Mouse (Mus musculus): Measurements from ENCODE around the gene Asic2. TPM values are rescaled to one million over a fixed set of nuclear protein-coding genes. Genes with fewer than 3 reads are reported as not detected.
"Not testable (repeated sequence)": the region's sequence is repeated elsewhere in the genome, so short reads cannot be mapped to it uniquely, and the experiment has no call there.

The Asic2 gene
- polyA plus RNA-seq, 1 experiment from 2014 or later = not detected

DNA sequence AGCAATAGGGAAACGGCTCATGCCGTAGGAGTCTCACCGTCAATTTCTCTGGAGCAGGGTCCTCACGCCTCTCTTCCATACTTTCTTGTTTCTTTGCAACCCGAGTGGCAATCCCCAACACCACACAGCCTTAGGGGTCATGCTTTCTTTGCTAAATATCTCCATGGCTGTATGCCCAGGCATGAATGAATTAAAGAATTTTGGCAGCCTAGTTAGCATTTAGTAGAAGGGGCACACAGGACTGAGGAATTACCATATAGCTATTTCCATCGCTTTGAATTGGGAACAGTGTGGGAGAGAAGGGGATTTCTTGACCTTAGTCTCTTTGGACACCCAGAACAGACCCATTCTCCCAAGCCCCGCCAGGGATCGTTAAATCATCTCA, 597.8 kb downstream of the Asic2 start:
- Histone ChIP-seq H3K9ac (no peak overlapping the region), H3K4me3 (no peak overlapping the region), H3K27me3 (no peaks in the 10 kb centered on the region), H3K4me1 (replicated peaks) (no peaks in the 10 kb centered on the region), H3K27ac (no peak overlapping the region), H3K9me3 (replicated peaks) (no peaks in the 10 kb centered on the region), H3K4me2 (no peak overlapping the region), H3K36me3 (no peaks in the 10 kb centered on the region)
- no peak for ATAC-seq (replicated peaks; ENCODE audit: insufficient number of reproducible peaks, insufficient read depth, low FRiP score, low read depth)
- 63% methylated on average over 8 of the region's 8 CpGs for WGBS

DNA sequence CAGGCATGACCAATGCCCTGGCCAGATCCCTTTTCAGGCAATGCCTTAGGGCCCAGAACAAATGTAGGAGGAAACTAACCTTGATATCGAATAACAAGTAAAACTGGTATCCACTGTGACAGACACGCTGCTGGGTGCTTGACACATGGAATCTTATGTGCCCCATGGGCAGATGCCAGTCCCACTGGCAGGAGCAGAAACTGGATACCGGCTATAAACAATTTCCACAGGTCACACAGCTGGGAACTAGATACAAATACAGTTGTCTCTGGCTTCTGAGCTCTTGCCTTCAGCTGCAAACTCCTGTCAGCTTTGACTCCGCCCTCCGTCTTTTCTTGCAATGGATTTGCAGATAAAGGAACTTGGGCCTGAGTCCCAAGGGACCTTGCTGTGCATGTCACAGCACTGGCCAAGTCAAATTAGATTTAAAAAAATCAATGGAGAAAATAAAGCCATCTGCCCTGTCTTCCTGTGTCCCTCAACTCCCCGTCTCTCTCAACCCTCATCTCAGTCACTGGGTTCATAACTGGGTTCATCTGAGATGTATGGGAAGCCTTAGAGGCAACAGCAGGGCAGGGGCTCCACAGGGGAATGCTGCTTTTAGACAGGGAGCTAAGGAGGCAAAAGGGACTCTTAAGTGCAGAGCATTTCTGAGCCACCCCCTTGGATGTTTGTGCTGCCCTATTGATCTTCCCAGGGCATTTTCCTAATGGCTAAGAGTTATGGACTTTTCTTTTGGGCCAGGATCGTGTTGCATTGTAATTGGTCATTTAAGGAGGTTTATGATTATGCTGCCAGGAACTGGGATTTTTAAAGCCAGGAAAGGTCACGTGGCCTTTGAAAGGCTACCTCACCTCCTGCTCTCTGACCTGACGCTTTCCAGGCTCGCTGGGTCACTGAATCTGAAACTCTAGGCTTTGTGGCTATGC, 598.5 kb downstream of the Asic2 start:
- no peaks in the 10 kb centered on the region for H3K4me1 ChIP-seq (replicated peaks)
- no peaks in the 10 kb centered on the region for H3K9me3 ChIP-seq (replicated peaks)
- H3K9ac ChIP-seq = no peak overlapping the region
- no peaks in the 10 kb centered on the region for H3K27me3 ChIP-seq
- ATAC-seq (replicated peaks; ENCODE audit: insufficient number of reproducible peaks, insufficient read depth, low FRiP score, low read depth) = no peak
- WGBS = 57% methylated on average over 10 of the region's 10 CpGs
- no peak overlapping the region for H3K4me2 ChIP-seq
- no peak overlapping the region for H3K27ac ChIP-seq
- H3K36me3 ChIP-seq = no peaks in the 10 kb centered on the region
- no peak overlapping the region for H3K4me3 ChIP-seq

DNA sequence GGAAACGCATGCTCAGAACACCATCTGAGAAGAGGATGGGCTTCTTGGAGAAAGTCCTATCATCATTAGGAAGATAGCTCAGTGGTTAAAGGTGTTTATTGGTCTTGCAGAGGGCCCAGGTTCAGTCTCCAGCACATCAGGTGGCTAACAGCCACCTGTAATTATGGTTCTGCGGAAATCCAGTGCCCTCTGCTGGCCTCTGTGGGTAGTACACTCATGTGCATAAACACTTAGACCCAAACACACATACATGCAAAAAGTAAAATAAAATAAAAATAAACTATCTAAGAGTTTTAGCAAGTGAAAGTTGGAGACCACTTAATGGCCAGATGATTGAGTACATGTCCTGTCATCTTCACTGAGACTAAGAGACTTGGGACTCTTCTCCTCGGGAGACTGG, 603.8 kb downstream of the Asic2 start:
- no peaks in the 10 kb centered on the region for H3K9me3 ChIP-seq (replicated peaks)
- no peaks in the 10 kb centered on the region for H3K36me3 ChIP-seq
- WGBS = 86% methylated on average over 3 of the region's 3 CpGs
- no peak overlapping the region for H3K4me2 ChIP-seq
- no peaks in the 10 kb centered on the region for H3K27me3 ChIP-seq
- H3K27ac ChIP-seq = no peak overlapping the region
- H3K9ac ChIP-seq = no peak overlapping the region
- no peaks in the 10 kb centered on the region; the same call in 1 of the 2 replicates for H3K4me1 ChIP-seq (replicated peaks)
- no peak for ATAC-seq (replicated peaks; ENCODE audit: insufficient number of reproducible peaks, insufficient read depth, low FRiP score, low read depth)
- no peak overlapping the region for H3K4me3 ChIP-seq

DNA sequence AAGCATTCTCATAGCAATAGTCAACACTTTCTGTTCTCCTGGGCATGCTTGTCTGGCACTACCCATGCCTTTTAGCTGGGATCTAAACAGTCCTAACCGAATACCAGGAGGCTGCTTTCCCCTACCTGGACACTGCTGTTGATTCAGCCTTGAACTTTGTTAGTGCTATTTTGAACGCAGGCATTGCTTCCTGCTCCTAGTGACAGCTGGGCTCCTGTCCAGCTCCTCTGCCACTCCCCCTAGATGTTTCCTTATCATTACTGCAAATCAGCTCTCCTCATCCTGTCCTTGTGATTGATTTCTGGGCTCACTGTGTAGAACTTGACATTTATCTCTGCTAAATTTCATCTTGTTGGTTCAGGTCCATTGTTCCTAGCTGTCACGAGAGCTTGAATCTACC, 605.8 kb downstream of the Asic2 start:
- H3K27me3 ChIP-seq = no peaks in the 10 kb centered on the region
- no peaks in the 10 kb centered on the region; the same call in 1 of the 2 replicates for H3K4me1 ChIP-seq (replicated peaks)
- no peaks in the 10 kb centered on the region for H3K36me3 ChIP-seq
- no peak for ATAC-seq (replicated peaks; ENCODE audit: insufficient number of reproducible peaks, insufficient read depth, low FRiP score, low read depth)
- H3K27ac ChIP-seq = no peak overlapping the region
- no peak overlapping the region for H3K9ac ChIP-seq
- H3K9me3 ChIP-seq (replicated peaks) = no peaks in the 10 kb centered on the region
- H3K4me3 ChIP-seq = no peak overlapping the region
- 41% methylated on average over 3 of the region's 3 CpGs for WGBS
- H3K4me2 ChIP-seq = no peak overlapping the region

DNA sequence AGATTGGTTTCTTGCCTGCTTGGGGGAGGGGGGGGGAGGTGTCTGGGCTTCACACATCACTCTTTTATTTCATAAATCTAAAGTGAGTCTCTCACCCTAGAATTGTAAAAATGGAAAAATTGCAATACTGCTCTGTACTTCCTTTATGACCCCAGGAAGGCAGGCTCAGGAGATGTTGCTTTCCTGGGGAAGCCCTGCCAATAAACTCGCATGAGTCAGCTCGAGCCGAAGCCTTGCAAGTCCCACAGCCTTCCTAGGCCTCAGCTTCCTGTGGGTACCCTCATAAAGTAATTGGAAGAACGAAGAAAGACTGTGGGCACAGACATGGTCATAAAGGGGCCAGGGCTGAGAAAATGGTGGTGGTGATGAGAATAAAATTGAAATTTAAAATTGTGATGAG, 607.2 kb downstream of the Asic2 start:
- no peak for ATAC-seq (replicated peaks; ENCODE audit: insufficient number of reproducible peaks, insufficient read depth, low FRiP score, low read depth)
- no peaks in the 10 kb centered on the region for H3K27me3 ChIP-seq
- H3K27ac ChIP-seq = no peak overlapping the region
- no peaks in the 10 kb centered on the region; the same call in 1 of the 2 replicates for H3K4me1 ChIP-seq (replicated peaks)
- H3K9ac ChIP-seq = no peak overlapping the region
- no peak overlapping the region for H3K4me2 ChIP-seq
- H3K4me3 ChIP-seq = no peak overlapping the region
- H3K9me3 ChIP-seq (replicated peaks) = no peaks in the 10 kb centered on the region
- 55% methylated on average over 4 of the region's 4 CpGs for WGBS
- no peaks in the 10 kb centered on the region for H3K36me3 ChIP-seq

DNA sequence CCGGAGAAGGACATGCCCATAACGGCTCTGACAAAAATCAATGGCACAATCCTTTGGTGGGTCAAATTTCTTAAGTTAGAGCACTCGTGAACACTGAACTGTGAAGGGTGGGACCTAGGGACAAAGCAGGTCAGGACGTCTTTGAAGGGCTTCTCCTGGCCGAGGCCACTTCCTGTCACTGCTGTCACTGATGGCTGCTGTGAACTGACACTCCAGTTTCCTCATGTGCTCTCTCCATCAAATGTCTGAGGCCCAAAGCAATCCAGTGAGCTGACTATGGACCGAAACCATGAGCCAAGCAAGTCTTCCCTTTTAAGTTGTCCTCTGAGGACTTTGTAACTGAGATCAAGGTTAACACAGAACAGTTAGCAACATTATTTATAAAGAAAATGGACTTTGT, 617.8 kb downstream of the Asic2 start:
- H3K4me2 ChIP-seq; H3K4me3 ChIP-seq; H3K4me1 ChIP-seq (replicated peaks); H3K9me3 ChIP-seq (replicated peaks); H3K9ac ChIP-seq; ATAC-seq (replicated peaks; ENCODE audit: insufficient number of reproducible peaks, insufficient read depth, low FRiP score, low read depth); H3K36me3 ChIP-seq; H3K27me3 ChIP-seq; H3K27ac ChIP-seq: not testable (repeated sequence)
- 60% methylated on average over 6 of the region's 6 CpGs for WGBS

DNA sequence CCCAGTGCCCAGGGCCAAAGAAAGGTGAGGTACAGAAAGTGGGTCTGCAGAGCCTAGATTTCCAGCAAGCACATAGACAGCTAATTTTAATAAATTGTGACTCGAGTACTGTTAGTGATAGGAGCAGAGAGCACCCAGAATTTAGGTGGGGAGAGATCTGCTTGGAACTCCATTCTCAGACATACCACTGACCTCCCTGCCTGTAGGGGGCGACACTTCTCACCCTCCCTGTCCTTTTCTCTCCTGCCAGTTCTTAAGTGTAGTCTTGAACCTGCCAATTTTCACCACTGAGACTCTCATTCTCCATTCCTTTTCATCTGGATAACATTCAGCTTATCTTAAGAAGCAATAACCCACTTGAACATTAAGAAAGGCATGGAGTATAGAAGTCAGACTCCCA, 636.3 kb downstream of the Asic2 start:
- WGBS = 58% methylated on average over 2 of the region's 2 CpGs
- ATAC-seq (replicated peaks; ENCODE audit: insufficient number of reproducible peaks, insufficient read depth, low FRiP score, low read depth) = no peak
- Histone ChIP-seq H3K4me3 (no peak overlapping the region), H3K36me3 (no peaks in the 10 kb centered on the region), H3K27ac (no peak overlapping the region), H3K9me3 (replicated peaks) (no peaks in the 10 kb centered on the region), H3K4me2 (no peak overlapping the region), H3K27me3 (no peaks in the 10 kb centered on the region), H3K9ac (no peak overlapping the region), H3K4me1 (replicated peaks) (no peaks in the 10 kb centered on the region)

DNA sequence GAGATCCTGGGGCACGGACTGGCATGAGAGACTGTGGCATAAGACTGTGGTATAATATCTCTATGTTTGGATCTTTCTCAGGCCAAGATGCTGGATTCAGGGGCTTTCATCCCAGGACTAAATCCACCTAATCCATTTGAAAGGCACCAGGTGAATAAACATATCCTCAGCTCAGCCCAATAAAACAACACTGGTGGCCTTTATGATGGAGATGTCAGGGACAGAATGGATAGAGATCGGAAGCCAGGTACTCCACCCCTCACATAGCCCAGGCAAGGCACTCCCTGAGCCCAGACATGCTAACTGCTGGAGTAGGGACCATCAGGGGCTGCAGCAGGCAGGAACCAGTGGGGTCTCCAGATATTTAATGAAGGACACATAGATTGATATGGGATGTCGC, 637.3 kb downstream of the Asic2 start:
- H3K9ac ChIP-seq = no peak overlapping the region
- H3K4me2 ChIP-seq = no peak overlapping the region
- no peak overlapping the region for H3K4me3 ChIP-seq
- no peak overlapping the region for H3K27ac ChIP-seq
- no peaks in the 10 kb centered on the region for H3K4me1 ChIP-seq (replicated peaks)
- H3K9me3 ChIP-seq (replicated peaks) = no peaks in the 10 kb centered on the region
- H3K36me3 ChIP-seq = no peaks in the 10 kb centered on the region
- no peak for ATAC-seq (replicated peaks; ENCODE audit: insufficient number of reproducible peaks, insufficient read depth, low FRiP score, low read depth)
- 82% methylated on average over 3 of the region's 3 CpGs for WGBS
- no peaks in the 10 kb centered on the region for H3K27me3 ChIP-seq

DNA sequence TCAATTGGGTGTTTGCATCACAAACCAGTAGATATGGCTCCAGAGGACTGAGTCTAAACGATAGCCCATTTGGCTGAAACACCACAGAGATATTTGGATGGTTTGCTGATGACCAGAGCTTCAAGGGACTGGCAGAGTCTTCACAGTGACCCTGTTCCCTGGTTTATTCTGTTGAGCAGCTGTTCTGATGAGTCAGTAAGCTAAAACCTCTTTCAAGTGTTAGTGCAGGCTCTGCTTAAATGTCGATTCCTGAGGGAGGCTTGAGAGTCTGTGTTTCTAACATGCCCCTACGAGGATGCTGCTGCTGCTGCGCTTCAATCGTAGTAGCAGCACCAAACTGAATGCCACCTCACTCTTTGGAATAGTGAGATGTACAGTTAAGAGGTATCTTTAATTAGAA, 640.2 kb downstream of the Asic2 start:
- no peak overlapping the region for H3K27ac ChIP-seq
- no peaks in the 10 kb centered on the region for H3K36me3 ChIP-seq
- no peak overlapping the region for H3K9ac ChIP-seq
- no peaks in the 10 kb centered on the region for H3K4me1 ChIP-seq (replicated peaks)
- no peaks in the 10 kb centered on the region for H3K9me3 ChIP-seq (replicated peaks)
- no peak overlapping the region for H3K4me3 ChIP-seq
- H3K4me2 ChIP-seq = no peak overlapping the region
- H3K27me3 ChIP-seq = no peaks in the 10 kb centered on the region
- no peak for ATAC-seq (replicated peaks; ENCODE audit: insufficient number of reproducible peaks, insufficient read depth, low FRiP score, low read depth)
- whole genome bisulfite sequencing = 78% methylated on average over 5 of the region's 5 CpGs

DNA sequence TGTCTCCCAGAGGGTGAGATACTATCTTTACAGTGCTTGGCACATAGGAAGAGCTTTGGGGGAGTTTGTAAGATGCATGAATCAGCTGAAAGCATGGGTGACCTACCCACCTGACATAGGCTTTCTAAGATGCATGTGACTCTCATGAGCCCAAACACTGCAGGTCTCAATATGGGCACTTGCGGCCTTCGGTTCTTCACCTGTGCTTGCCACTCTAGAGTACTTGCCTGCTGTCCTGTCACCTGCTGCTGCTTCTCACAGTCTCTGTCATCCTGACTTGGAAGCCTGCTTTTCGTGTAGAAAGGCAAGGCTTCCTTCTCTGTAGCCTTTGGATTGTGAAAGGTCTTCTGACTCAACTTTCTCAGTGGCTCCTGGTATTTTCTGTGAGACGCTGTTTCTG, 645.1 kb downstream of the Asic2 start:
- ATAC-seq (replicated peaks; ENCODE audit: insufficient number of reproducible peaks, insufficient read depth, low FRiP score, low read depth) = no peak
- 70% methylated on average over 4 of the region's 4 CpGs for WGBS
- no peaks in the 10 kb centered on the region for H3K9me3 ChIP-seq (replicated peaks)
- no peak overlapping the region for H3K9ac ChIP-seq
- no peak overlapping the region for H3K4me2 ChIP-seq
- no peak overlapping the region for H3K4me3 ChIP-seq
- no peak overlapping the region for H3K27ac ChIP-seq
- H3K36me3 ChIP-seq = no peaks in the 10 kb centered on the region
- H3K27me3 ChIP-seq = no peaks in the 10 kb centered on the region
- H3K4me1 ChIP-seq (replicated peaks) = no peaks in the 10 kb centered on the region

DNA sequence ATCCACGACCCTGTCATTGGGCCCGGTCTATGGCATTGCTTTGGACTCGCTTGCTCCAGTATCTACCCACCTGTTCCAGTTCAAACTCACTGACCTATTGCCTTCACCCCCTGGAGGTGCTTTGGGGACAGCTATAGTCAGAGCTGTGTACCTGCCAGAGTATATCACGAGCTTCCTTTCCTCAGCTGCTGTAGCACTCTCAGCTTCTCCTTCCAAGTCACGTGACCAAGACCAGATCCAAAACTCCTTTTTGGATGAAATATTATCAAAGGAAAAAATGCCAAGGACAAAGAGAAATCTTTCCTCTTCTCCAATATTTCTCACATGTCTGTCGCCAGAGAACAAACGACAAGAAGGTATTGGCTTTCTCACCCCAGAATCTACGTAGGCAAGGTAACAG, 645.8 kb downstream of the Asic2 start:
- no peaks in the 10 kb centered on the region for H3K9me3 ChIP-seq (replicated peaks)

DNA sequence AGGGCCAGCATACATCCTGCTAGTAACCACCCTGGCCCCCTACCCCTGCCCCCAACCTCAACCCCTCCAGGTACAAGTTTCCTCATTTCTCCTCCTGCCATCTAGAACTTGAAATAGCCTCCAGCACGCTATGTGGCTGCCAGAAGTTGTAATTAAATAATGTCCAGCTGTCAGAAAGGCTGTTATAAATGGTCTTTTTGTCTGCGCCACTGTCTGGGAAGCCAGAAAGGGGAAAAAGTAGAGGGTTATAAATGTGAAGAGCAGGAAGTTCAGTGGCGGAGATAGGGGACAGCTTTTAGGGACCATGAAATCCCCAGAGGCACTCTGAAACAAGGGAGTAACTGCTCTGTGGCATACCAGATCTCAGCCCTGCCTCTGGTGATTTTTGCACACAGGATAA, 678.2 kb downstream of the Asic2 start:
- H3K9ac ChIP-seq = no peak overlapping the region
- H3K27me3 ChIP-seq = no peaks in the 10 kb centered on the region
- H3K4me2 ChIP-seq = no peak overlapping the region
- WGBS = 41% methylated on average over 3 of the region's 3 CpGs
- no peaks in the 10 kb centered on the region for H3K36me3 ChIP-seq
- no peak overlapping the region for H3K4me3 ChIP-seq
- ATAC-seq (replicated peaks; ENCODE audit: insufficient number of reproducible peaks, insufficient read depth, low FRiP score, low read depth) = no peak
- H3K9me3 ChIP-seq (replicated peaks) = no peaks in the 10 kb centered on the region
- no peak overlapping the region for H3K27ac ChIP-seq
- no peaks in the 10 kb centered on the region for H3K4me1 ChIP-seq (replicated peaks)

More for the DNA sequence above, 645.8 kb downstream of the Asic2 start:
- H3K4me1 ChIP-seq (replicated peaks) = no peaks in the 10 kb centered on the region
- H3K4me3 ChIP-seq = no peak overlapping the region
- no peak for ATAC-seq (replicated peaks; ENCODE audit: insufficient number of reproducible peaks, insufficient read depth, low FRiP score, low read depth)
- H3K9ac ChIP-seq = no peak overlapping the region
- no peaks in the 10 kb centered on the region for H3K36me3 ChIP-seq
- no peak overlapping the region for H3K4me2 ChIP-seq
- no peaks in the 10 kb centered on the region for H3K27me3 ChIP-seq
- no peak overlapping the region for H3K27ac ChIP-seq
- 81% methylated on average over 8 of the region's 8 CpGs for WGBS

Data from heart, embryonic 15.5 days (tissue).